ENCODE assay signal across 11 mouse cellular contexts in the genomic region with DNA sequence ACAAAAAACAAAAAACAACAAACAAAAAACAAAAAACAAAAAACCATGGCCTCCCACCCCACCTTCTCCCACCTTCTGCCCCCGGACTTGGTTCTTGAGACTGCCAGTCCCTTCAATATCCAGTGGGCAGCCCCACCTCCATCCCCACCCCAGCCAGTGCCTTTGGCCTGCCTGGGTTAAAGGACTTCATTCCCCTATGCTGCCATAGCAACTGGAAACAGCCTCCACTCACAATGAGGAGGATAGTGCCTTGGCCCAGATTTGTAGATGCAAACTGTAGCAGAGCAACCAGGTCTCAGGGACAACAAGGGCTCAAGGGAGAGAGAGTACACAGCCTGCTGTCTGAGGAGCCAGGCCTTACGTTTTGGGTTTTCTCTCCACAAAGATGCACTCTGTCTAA. TPM values are rescaled to one million over a fixed set of nuclear protein-coding genes. Genes with fewer than 3 reads are reported as not detected.
DNase-seq lines count a peak whose midpoint lies in the region; ATAC-seq and TF ChIP-seq lines count a peak whose summit lies in the region.
"Had no signal": no experiment of that assay in that cellular context is flagged by ENCODE, and none has a peak within 500 bp of the region (broad histone marks: within the 10 kb centered on the region; RNA-seq: fewer than 3 reads in every experiment).

No protein-coding gene starts in this region.

- DNase-seq in adrenal gland, adult 8-10 months = peak; percentile 54
- DNase-seq in adrenal gland, postnatal 25 days = no peak
- peak; percentile 45 for DNase-seq in embryo, embryonic 11 days
- DNase-seq in midbrain, postnatal 0 days (ENCODE audit: low spot score) = peak; percentile 70
- no peak for DNase-seq in spleen, postnatal 36 days (ENCODE audit: low spot score in 2 of 2)
- DNase-seq in spleen, adult 12 weeks (ENCODE audit: low spot score) = no peak
- DNase-seq in kidney, adult 9 months = no peak
- DNase-seq: spleen, adult 18-20 months had no signal

- H3K4me3 ChIP-seq in hindbrain, embryonic 13.5 days = no peak overlapping the region
- no peak overlapping the region for H3K4me3 ChIP-seq in midbrain, postnatal 0 days (ENCODE audit: low read depth, low read length)
- H3K4me3 ChIP-seq: heart, embryonic 13.5 days had no signal

- H3K9me3 ChIP-seq in hindbrain, embryonic 13.5 days = no peaks in the 10 kb centered on the region
- no peaks in the 10 kb centered on the region for H3K9me3 ChIP-seq in midbrain, postnatal 0 days (ENCODE audit: low read length)
- H3K9me3 ChIP-seq: heart, embryonic 13.5 days had no signal

- H3K36me3 ChIP-seq in hindbrain, embryonic 13.5 days = no peaks in the 10 kb centered on the region
- no peaks in the 10 kb centered on the region for H3K36me3 ChIP-seq in midbrain, postnatal 0 days (ENCODE audit: insufficient read depth, low read length)
- H3K36me3 ChIP-seq: heart, embryonic 13.5 days had no signal

- WGBS in hindbrain, embryonic 13.5 days = 29% methylated on average over 2 of the region's 2 CpGs
- 21% methylated on average over 2 of the region's 2 CpGs for WGBS in midbrain, postnatal 0 days

- no peak overlapping the region for H3K4me2 ChIP-seq in hindbrain, embryonic 13.5 days
- no peak overlapping the region for H3K4me2 ChIP-seq in midbrain, postnatal 0 days (ENCODE audit: low read depth, low read length, poor library complexity, severe bottlenecking)
- H3K4me2 ChIP-seq: heart, embryonic 13.5 days had no signal

- no peak for TF ChIP-seq CTCF in midbrain, postnatal 0 days (IDR thresholded peaks at IDR 0.05)

- H3K27me3 ChIP-seq in hindbrain, embryonic 13.5 days = no peaks in the 10 kb centered on the region
- H3K27me3 ChIP-seq in midbrain, postnatal 0 days (ENCODE audit: insufficient read depth, low read length) = no peaks in the 10 kb centered on the region
- H3K27me3 ChIP-seq: heart, embryonic 13.5 days had no signal

- peaks cover 23% of the 10 kb centered on the region for H3K4me1 ChIP-seq in hindbrain, embryonic 13.5 days (replicated peaks)
- H3K4me1 ChIP-seq in midbrain, postnatal 0 days (ENCODE audit: insufficient read depth, low read length) = peaks cover 5% of the 10 kb centered on the region; the same call in 1 of the 2 replicates

- H3K9ac ChIP-seq in hindbrain, embryonic 13.5 days = no peak overlapping the region
- 0 out of 2 replicates have a peak overlapping the region, but pooled peaks have one; percentile 19 for H3K9ac ChIP-seq in midbrain, postnatal 0 days (replicated peaks; ENCODE audit: low read length, poor library complexity, severe bottlenecking)
- H3K9ac ChIP-seq: heart, embryonic 13.5 days; liver, embryonic 14.5 days had no signal

- ATAC-seq in hindbrain, embryonic 13.5 days (ENCODE audit: low FRiP score) = peak; percentile 72
- ATAC-seq in midbrain, postnatal 0 days (ENCODE audit: low FRiP score) = peak; percentile 75; the same call in 1 of the 2 replicates

- peak overlapping the region; percentile 62 for H3K27ac ChIP-seq in hindbrain, embryonic 13.5 days
- H3K27ac ChIP-seq in midbrain, postnatal 0 days (ENCODE audit: low read depth, low read length) = peak overlapping the region; percentile 63
- H3K27ac ChIP-seq: heart, embryonic 13.5 days; liver, embryonic 14.5 days had no signal

RNA-seq across cellular contexts. Expression of gene Gm973, which starts 8.0 kb away (rescaled TPM):
- total RNA-seq in adrenal gland, adult 8-10 months (2022) = 10 to 100 TPM in 2 of 4 experiments, 1 to 10 TPM in 2; 2.2 to 59.5 (median 23.9) TPM
- total RNA-seq in adrenal gland, postnatal 25 days (2021) = 10.8 and 22.8 TPM in 2 replicates
- 7.9 and 8.6 TPM in 2 replicates for polyA plus RNA-seq in hindbrain, embryonic 13.5 days (2015; fragmentation: Nextera tagmentation; extraction: Ambion mirVana)
- total RNA-seq in midbrain, postnatal 0 days (2014; rRNA removed) = 6.0 and 7.5 TPM in 2 replicates
- polyA plus RNA-seq in midbrain, postnatal 0 days (2015; fragmentation: Nextera tagmentation; extraction: Ambion mirVana) = 13.6 and 15.0 TPM in 2 replicates

RNA-seq across cellular contexts. Expression of gene Fzd7, which starts 41.8 kb away (rescaled TPM):
- 10 to 100 TPM; 14.6 to 19.8 (median 15.8) TPM for total RNA-seq in adrenal gland, adult 8-10 months (2022)
- total RNA-seq in adrenal gland, postnatal 25 days (2021) = 12.7 and 17.9 TPM in 2 replicates
- polyA plus RNA-seq in hindbrain, embryonic 13.5 days (2015; fragmentation: Nextera tagmentation; extraction: Ambion mirVana) = 3.3 and 3.6 TPM in 2 replicates
- total RNA-seq in midbrain, postnatal 0 days (2014; rRNA removed) = 11.9 and 12.8 TPM in 2 replicates
- polyA plus RNA-seq in midbrain, postnatal 0 days (2015; fragmentation: Nextera tagmentation; extraction: Ambion mirVana) = 1.6 and 1.7 TPM in 2 replicates

Comparison
In these comparisons a context has a peak if more than half of its experiments do, and no peak if none do; other contexts are left out.
1. DNase-seq: peak in adrenal gland, adult 8-10 months (single experiment), embryo, embryonic 11 days (single experiment) and midbrain, postnatal 0 days (single experiment); none in adrenal gland, postnatal 25 days (single experiment), spleen, postnatal 36 days (0 of 2), spleen, adult 12 weeks (single experiment) and kidney, adult 9 months (single experiment).